Mouse (Mus musculus) brain, embryonic 14.5 days (tissue): ENCODE data around the gene Prrxl1. TPM values are rescaled to one million over a fixed set of nuclear protein-coding genes. Genes with fewer than 3 reads are reported as not detected.

Experiments
- DNase-seq: peaks from one replicate; pipeline ENCODE4 v3.0.0-alpha.2; 2011; ENCODE audit warnings: low read depth
- CTCF ChIP-seq: fragments of 200-500 bp; IDR thresholded peaks from 2 replicates; pipeline ENCODE4 v1.5.1; 2012; ENCODE audit warnings: inconsistent platforms, mild to moderate bottlenecking, moderate library complexity, borderline replicate concordance; ENCODE audit not compliant: insufficient read depth, insufficient read length; ENCODE audit errors: extremely low read depth
- POLR2A ChIP-seq: fragments of 200-500 bp; IDR thresholded peaks from 2 replicates; pipeline ENCODE4 v1.6.1; 2012; ENCODE audit warnings: mild to moderate bottlenecking, inconsistent platforms, borderline replicate concordance; ENCODE audit not compliant: poor library complexity, insufficient read depth, insufficient read length, severe bottlenecking; ENCODE audit errors: extremely low read depth
- polyA plus RNA-seq: library from polyadenylated mRNA; depleted of rRNA; stranded (reverse); fragments of >200 nt; gene quantifications from 2 replicates; pipeline ENCODE4 v1.2.3, GENCODE M21; 2012; rRNA removed

Prrxl1 gene
- polyA plus RNA-seq, 1 experiment, result 7.0 TPM

GRCm38 (mm10) chr14:32685124-32685826 lies 86.1 kb downstream of the Prrxl1 start, which contains the start of gene 3425401B19Rik:
3425401B19Rik (minus strand) TSS chr14:32685293.
- no peak for DNase-seq
- no peak for TF ChIP-seq POLR2A
- no peak for TF ChIP-seq CTCF

- TF ChIP-seq POLR2A, result no peak
- TF ChIP-seq CTCF, result no peak
- DNase-seq, result no peak
Observed at GRCm38 (mm10) chr14:32695906-32696305, 96.7 kb downstream of the Prrxl1 start.

GRCm38 (mm10) chr14:32696344-32696743 lies 97.1 kb downstream of the Prrxl1 start:
- no peak for DNase-seq
- TF ChIP-seq CTCF, result no peak
- TF ChIP-seq POLR2A, result no peak

- no peak for TF ChIP-seq CTCF
- no peak for TF ChIP-seq POLR2A
- no peak for DNase-seq
Observed at GRCm38 (mm10) chr14:32697774-32698173, 98.6 kb downstream of the Prrxl1 start.

- no peak for DNase-seq
- TF ChIP-seq CTCF (no peak), POLR2A (no peak)
Observed at GRCm38 (mm10) chr14:32698556-32698955, 99.3 kb downstream of the Prrxl1 start.

Other genes with a start within 250 kb of the Prrxl1 start
- gene 1700024G13Rik, start 211.0 kb upstream of the Prrxl1 start, polyA plus RNA-seq, result 0.48 and 0.67 TPM in 2 replicates
- 1.8 and 7.2 TPM in 2 replicates for gene Slc18a3, start 134.6 kb upstream of the Prrxl1 start, polyA plus RNA-seq
- gene Chat, start 133.4 kb upstream of the Prrxl1 start, polyA plus RNA-seq, result 0.57 and 1.6 TPM in 2 replicates
- gene Ercc6, start 85.9 kb upstream of the Prrxl1 start, polyA plus RNA-seq, result 15.1 and 15.9 TPM in 2 replicates
- gene 3425401B19Rik, start 85.9 kb downstream of the Prrxl1 start, polyA plus RNA-seq, result 0.01 and 0.03 TPM in 2 replicates
- 0.38 and 0.62 TPM in 2 replicates for gene Tmem273, start 186.6 kb downstream of the Prrxl1 start, polyA plus RNA-seq
- not detected in 2 replicates for gene Fam170b, start 234.6 kb downstream of the Prrxl1 start, polyA plus RNA-seq